Mouse (Mus musculus) embryonic facial prominence, embryonic 10.5 days (tissue): ENCODE measurements around the gene Trim30c. TPM values are rescaled to one million over a fixed set of nuclear protein-coding genes. Genes with fewer than 3 reads are reported as not detected.
"Not testable (repeated sequence)": the region's sequence is repeated elsewhere in the genome, so short reads cannot be mapped to it uniquely, and the experiment has no call there.

Experiments
- DNase-seq: peaks from one replicate; pipeline ENCODE4 v3.0.0-alpha.2; 2017; ENCODE audit warnings: low spot score
- H3K27ac ChIP-seq: fragments of 300-500 bp; sonication (generic); replicated peaks from 2 replicates; pipeline ENCODE4 v1.5.1; 2016; ENCODE audit warnings: mild to moderate bottlenecking
- H3K27me3 ChIP-seq: fragments of 300-500 bp; sonication (generic); replicated peaks from 2 replicates; pipeline ENCODE4 v1.6.1; 2016; ENCODE audit warnings: low read depth, mild to moderate bottlenecking; ENCODE audit not compliant: poor library complexity, severe bottlenecking
- H3K36me3 ChIP-seq: fragments of 300-500 bp; sonication (generic); replicated peaks from 2 replicates; pipeline ENCODE4 v1.6.1; 2016; ENCODE audit warnings: mild to moderate bottlenecking, moderate library complexity
- H3K4me1 ChIP-seq: fragments of 300-500 bp; sonication (generic); 2 replicates; pipeline ENCODE4 v1.6.1; 2016
- H3K4me3 ChIP-seq: fragments of 300-500 bp; sonication (generic); 2 replicates; pipeline ENCODE4 v1.5.1; 2016; ENCODE audit warnings: mild to moderate bottlenecking, moderate library complexity
- H3K9me3 ChIP-seq: fragments of 300-500 bp; sonication (generic); 2 replicates; pipeline ENCODE4 v1.6.1; 2016; ENCODE audit warnings: mild to moderate bottlenecking
- WGBS: fragments of 180-500 bp; shearing (Covaris S2); methylation state at CpG from one replicate; pipeline ENCODE4 v1.1.7; 2016; 5-methylcytosine and 5-hydroxymethylcytosine counted together
- polyA plus RNA-seq: library from polyadenylated mRNA; unstranded; fragments of >200 nt; fragmentation: Nextera tagmentation; extraction: Ambion mirVana; gene quantifications from 2 replicates; pipeline ENCODE4 v1.2.1, GENCODE M21; 2016

Trim30c gene
- 0.22 TPM in 1 of 2 replicates, not detected in the other for polyA plus RNA-seq

DNA sequence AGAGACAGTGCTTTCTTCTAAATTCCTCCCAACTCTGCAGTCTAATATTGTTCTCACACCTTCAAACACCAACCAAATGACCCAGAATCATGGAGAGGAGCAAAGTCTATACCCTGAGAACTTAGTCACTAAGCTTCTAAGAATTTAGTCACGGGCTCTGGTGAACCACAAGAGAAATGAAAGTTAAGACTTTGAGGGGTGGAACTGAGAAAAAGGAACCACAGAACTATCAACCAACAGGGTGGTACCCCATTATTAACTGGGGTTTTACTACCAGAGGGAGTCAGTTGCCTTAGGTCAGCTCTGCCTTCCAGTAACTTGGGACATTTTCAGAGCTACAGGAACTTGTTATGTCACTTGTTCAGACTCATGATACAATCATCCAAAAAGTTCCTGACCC is at the start of gene Trim30c:
Trim30c (minus strand) TSS at position 140 of the 400 bp plus-strand sequence.
- 76% methylated on average over 1 of the region's 1 CpGs for WGBS
- Histone ChIP-seq H3K27me3 (no peaks in the 10 kb centered on the region), H3K4me1 (no peaks in the 10 kb centered on the region), H3K9me3 (no peaks in the 10 kb centered on the region), H3K27ac (no peak within 1 kb of the TSS), H3K4me3 (no peak within 1 kb of the TSS), H3K36me3 (no peaks in the 10 kb centered on the region)
- no peak for DNase-seq

DNA sequence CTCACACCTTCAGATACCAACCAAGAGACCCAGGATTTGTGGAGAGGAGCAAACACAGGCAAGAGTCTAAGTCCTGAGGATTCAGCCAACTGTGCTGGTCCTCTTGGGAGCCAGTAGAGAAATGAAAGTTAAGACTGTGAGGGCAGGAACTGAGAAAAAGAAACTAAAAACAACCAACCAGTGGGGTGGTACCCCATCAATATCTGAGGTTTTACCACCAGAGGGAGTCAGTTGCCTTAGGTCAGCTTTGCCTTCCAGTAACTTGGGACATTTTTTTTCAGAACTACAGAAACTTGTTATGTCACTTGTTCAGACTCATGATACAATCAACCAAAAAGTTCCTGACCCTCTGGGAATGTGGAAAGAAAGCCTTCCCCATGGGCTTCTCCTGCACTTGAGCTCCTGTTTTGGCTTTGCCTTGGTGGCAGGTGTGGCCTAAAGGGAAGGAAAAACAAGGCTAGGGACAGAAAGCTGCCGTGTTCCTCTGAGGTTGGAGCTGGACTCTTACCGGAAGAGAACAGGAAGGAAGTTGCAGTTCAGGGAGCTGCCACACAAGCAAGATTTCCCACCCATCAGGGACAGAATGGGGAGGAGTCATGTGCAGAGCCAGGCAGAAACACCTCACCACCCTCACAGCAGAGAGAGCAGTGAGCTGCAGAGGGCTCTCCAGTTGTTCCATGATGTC is 45.5 kb upstream of the Trim30c start:
- H3K4me1 ChIP-seq: no peaks in the 10 kb centered on the region
- H3K36me3 ChIP-seq: no peaks in the 10 kb centered on the region
- 53% methylated on average over 2 of the region's 2 CpGs for whole genome bisulfite sequencing
- H3K27ac ChIP-seq: no peak overlapping the region
- no peaks in the 10 kb centered on the region for H3K9me3 ChIP-seq
- no peaks in the 10 kb centered on the region for H3K27me3 ChIP-seq
- no peak overlapping the region for H3K4me3 ChIP-seq
- no peak for DNase-seq

DNA sequence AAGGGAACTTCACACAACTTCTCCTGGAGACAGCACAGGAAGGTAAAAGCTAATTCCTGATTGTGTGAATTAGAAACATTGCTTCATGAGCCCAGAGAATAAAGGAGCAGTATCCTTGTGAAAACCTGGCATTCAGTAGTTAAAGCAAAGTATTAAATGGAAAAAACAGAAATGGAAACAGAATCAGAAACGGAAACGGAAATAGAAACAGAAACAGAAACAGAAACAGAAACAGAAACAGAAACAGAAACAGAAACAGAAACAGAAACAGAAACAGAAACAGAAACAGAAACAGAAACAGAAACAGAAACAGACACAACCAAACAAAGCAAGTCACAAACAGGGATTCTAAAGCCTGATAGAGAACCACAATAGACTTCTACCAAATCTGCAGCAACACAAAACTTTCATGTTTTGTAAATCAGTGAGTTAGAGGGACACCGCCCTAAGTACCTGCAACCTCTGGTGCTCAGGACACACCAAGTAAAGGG is 3.9 kb upstream of the Trim30c start:
- H3K27me3 ChIP-seq: no peaks in the 10 kb centered on the region
- no peak overlapping the region for H3K27ac ChIP-seq
- WGBS: 93% methylated on average over 3 of the region's 3 CpGs
- no peaks in the 10 kb centered on the region for H3K36me3 ChIP-seq
- no peaks in the 10 kb centered on the region for H3K4me1 ChIP-seq
- DNase-seq: no peak
- H3K9me3 ChIP-seq: no peaks in the 10 kb centered on the region
- no peak overlapping the region for H3K4me3 ChIP-seq

DNA sequence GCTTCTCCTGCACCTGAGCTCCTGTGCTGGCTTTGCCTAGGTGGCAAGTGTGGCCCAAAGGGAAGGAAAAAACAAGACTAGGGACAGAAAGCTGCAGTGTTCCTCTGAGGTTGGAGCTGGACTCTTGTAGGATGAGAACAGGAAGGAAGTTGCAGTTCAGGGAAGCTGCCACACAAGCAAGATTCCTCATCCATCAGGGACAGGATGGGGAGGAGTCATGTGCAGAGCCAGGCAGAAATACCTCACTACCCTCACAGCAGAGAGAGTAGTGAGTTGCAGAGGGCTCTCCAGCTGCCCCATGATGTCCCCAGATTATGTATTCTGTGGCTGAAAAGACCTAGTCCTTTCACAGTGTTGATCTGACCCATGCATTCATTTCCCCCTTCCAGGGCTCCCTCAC is 503 bp upstream of the Trim30c start:
- Histone ChIP-seq H3K27ac (no peak overlapping the region), H3K36me3 (no peaks in the 10 kb centered on the region), H3K9me3 (no peaks in the 10 kb centered on the region), H3K4me1 (no peaks in the 10 kb centered on the region), H3K4me3 (no peak overlapping the region), H3K27me3 (no peaks in the 10 kb centered on the region)
- no peak for DNase-seq

DNA sequence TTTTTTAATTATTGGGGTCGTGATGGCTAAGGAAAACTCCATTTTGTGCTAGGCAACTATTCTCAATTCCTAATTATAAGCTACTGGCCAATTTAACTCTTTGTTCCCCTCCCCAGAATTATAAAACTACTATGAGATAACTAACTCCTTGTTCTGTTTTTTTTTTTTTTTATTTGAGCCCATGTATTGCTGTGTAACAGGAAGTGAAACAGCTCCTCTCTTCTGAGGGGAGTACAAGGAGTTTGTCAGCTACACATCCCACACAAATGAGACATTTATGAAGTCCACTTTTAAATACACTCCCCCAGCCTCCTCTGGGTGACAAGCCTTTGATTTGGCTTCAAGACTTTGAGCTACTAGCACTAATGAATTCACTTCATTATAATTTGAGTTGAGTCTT is 2.1 kb downstream of the Trim30c start:
- H3K27me3 ChIP-seq: no peaks in the 10 kb centered on the region
- no peak overlapping the region for H3K27ac ChIP-seq
- H3K4me1 ChIP-seq: no peaks in the 10 kb centered on the region
- H3K4me3 ChIP-seq: no peak overlapping the region
- H3K9me3 ChIP-seq: no peaks in the 10 kb centered on the region
- WGBS: 66% methylated on average over 1 of the region's 1 CpGs
- no peaks in the 10 kb centered on the region for H3K36me3 ChIP-seq
- no peak for DNase-seq

DNA sequence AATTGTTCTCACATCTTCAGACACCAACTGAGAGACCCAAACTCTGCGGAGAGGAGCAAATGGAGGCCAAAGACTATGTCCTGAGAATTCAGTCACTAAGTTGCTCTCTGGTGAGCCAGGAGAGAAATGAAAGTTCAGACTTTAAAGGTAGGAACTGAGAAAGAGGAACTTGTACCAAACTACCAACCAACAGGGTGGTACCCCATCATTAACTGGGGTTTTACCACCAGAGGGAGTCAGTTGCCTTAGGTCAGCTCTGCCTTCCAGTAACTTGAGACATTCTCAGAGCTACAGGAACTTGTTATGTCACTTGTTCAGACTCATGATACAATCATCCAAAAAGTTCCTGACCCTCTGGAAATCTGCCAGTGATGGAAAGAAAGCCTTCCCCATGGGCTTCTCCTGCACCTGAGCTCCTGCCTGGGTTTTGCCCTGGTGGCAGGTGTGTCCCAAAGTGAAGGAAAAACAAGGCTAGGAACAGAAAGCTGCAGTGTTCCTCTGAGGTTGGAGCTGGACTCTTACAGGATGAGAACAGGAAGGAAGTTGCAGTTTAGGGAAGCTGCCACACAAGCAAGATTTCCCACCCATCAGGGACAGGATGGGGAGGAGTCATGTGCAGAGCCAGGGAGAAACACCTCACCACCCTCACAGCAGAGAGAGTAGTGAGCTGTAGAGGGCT is 30.8 kb downstream of the Trim30c start, which contains the start of gene Trim30b:
Trim30b (minus strand) TSS at position 149 of the 679 bp plus-strand sequence.
- Histone ChIP-seq H3K4me1 (no peaks in the 10 kb centered on the region), H3K9me3 (no peaks in the 10 kb centered on the region), H3K36me3 (no peaks in the 10 kb centered on the region), H3K27ac (no peak within 1 kb of the TSS), H3K27me3 (no peaks in the 10 kb centered on the region), H3K4me3 (no peak within 1 kb of the TSS)
- DNase-seq: no peak
- 71% methylated on average over 1 of the region's 1 CpGs for WGBS

DNA sequence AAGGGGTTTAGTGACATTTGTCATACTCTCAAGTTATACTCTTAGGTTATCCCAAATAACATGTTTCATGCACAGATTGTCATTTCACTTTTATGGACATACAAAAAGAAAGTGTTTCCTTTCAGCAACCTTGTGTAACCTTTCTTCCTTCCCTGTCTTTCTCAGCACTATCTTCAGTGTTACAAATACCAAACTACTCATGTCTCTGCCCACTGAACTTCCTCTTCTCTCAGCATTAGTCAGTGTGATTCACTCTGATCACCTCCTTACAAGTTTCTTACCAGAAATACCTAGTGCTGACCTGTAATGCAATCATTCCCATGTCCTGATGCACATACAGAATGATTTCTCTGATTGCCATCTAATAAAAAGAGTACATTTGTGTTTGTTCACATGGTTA is 34.3 kb downstream of the Trim30c start:
- DNase-seq: no peak
- H3K27ac ChIP-seq: no peak overlapping the region
- H3K36me3 ChIP-seq: no peaks in the 10 kb centered on the region
- H3K27me3 ChIP-seq: no peaks in the 10 kb centered on the region
- no peak overlapping the region for H3K4me3 ChIP-seq
- no peaks in the 10 kb centered on the region for H3K9me3 ChIP-seq
- H3K4me1 ChIP-seq: no peaks in the 10 kb centered on the region

DNA sequence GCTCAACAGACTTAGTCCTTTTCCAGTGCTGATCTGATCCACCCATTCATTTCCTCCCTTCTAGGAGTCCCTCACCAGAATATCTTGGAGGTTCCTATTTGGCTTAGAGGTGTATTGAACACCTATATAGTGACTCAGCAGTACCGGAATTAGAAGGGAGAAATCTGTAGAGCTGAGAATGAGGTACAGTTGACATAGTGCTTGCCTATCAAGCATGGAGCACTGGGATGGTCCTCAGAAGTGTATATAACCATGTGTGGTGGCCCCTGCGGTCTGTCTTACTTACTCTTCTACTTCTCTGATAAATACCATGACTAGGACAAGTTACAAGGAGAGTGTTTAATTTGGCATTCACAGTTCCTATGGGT is 47.1 kb downstream of the Trim30c start:
- Histone ChIP-seq H3K27ac (no peak overlapping the region), H3K36me3 (no peaks in the 10 kb centered on the region), H3K4me1 (peaks cover 3% of the 10 kb centered on the region; the same call in 1 of the 2 replicates), H3K27me3 (no peaks in the 10 kb centered on the region), H3K4me3 (peak overlapping the region; percentile 54; the same call in 1 of the 2 replicates), H3K9me3 (no peaks in the 10 kb centered on the region)
- whole genome bisulfite sequencing: 73% methylated on average over 2 of the region's 2 CpGs
- DNase-seq: no peak

DNA sequence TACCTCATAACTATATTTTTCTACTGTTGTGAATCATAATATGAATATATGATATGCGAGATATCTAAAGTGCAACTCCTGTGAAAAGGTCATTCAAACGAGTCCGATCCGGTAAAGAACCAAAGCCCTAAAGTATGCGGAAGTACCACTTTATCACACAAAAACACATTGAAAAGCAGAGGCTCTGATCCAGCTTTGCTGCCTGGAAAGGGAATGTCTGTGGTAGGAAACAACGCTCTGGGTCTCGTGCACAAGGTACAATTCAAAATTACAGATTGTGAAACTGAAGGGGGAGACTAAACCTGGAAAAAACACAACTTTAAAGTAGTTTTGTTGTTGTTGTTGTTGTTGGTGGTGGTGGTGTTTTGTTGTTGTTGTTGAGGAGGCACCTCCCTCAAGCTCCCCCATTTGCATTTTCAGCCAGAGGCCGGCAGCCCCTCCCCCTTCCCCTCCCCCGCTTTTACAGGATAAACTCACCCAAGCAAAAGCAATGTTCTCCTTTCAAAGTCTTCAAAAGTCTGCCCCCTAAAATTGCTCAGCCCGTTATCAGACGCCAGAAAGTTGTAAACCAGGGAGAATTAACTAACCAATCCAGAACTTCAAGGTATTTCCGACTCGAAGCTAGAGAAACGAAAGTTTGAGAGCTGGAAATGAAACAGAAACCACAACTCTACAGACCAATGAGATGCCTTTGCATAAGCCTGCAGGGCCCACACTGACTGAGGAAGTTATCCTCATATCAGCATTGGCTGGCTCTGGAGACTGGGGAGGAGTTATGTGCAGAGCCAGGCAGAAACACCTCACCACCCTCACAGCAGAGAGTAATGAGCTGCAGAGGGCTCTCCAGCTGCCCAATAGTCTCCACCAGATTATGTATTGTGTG is 47.7 kb downstream of the Trim30c start, which contains the start of gene Trim12c:
Trim12c (minus strand) TSS at position 646 of the 883 bp plus-strand sequence.
- Histone ChIP-seq H3K36me3 (no peaks in the 10 kb centered on the region), H3K9me3 (no peaks in the 10 kb centered on the region), H3K4me1 (peaks cover 3% of the 10 kb centered on the region; the same call in 1 of the 2 replicates), H3K27me3 (no peaks in the 10 kb centered on the region), H3K27ac (no peak within 1 kb of the TSS; the same call in 1 of the 2 replicates), H3K4me3 (peak within 1 kb of the TSS; percentile 54)
- peak; percentile 73 for DNase-seq
- WGBS: 7% methylated on average over 14 of the region's 14 CpGs

DNA sequence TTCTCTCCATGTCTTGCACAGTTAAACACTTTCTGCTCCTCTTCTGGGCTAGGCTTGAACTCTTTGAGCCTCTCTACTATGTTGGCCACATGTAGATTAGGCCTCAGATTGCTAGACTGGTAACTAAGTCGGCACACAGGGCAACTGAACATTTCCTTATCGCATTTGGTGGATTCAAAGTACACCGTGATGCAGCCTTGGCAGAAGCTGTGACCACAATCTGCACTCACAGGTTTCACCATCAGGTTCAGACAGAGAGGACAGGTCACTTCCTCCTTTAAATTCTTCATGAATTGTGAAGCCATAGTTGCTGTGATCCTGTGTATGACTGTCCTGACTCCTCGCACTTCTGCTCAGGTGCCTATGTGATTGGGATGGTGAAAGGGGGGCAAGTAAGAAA is 52.6 kb downstream of the Trim30c start:
- DNase-seq, H3K36me3 ChIP-seq, H3K4me3 ChIP-seq, H3K27me3 ChIP-seq, H3K9me3 ChIP-seq, H3K27ac ChIP-seq, H3K4me1 ChIP-seq: not testable (repeated sequence)
- WGBS: 90% methylated on average over 4 of the region's 4 CpGs

DNA sequence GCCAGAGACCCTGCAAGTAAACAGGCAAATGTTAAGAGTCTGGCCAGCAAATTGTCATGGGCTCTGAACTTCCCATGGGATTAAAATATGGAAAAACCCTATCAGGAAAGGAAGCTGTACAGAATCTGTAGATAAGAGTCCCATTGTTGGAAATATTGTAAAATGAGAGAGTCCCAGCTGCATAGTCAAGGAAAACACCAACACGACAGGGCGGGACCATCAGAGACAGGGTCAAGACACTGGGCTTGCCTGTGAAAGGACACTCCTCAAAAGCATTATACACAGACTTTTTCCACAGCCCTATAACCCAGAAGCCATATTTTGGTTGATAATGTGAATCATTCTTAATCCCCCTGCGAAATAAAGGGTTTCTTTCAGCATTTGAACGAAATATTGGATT is 59.9 kb downstream of the Trim30c start:
- not testable (repeated sequence) for H3K4me3 ChIP-seq, H3K36me3 ChIP-seq, H3K9me3 ChIP-seq, H3K27me3 ChIP-seq, DNase-seq, H3K27ac ChIP-seq, H3K4me1 ChIP-seq
- WGBS: 95% methylated on average over 4 of the region's 4 CpGs

DNA sequence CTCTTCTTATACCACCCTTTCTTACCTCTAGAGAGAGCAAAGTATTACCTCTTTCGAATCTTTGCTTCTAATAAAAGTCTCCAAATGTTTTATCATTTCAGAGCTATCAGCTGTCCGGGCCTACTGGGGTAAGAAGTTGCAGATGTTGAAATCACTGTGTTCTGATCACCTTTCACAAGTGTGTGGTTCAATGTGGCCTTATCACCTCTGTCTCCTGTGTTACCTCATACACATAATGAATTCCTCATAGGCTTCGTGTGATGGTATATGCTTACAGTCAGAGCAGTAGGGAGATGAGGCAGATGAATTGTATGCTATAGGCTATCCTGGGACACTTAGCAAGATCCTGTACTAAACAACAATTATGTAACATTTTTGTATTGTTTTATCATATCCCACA is 65.1 kb downstream of the Trim30c start:
- H3K4me1 ChIP-seq, H3K27ac ChIP-seq, H3K27me3 ChIP-seq, DNase-seq, H3K4me3 ChIP-seq, H3K36me3 ChIP-seq, H3K9me3 ChIP-seq: not testable (repeated sequence)
- WGBS: 90% methylated on average over 3 of the region's 3 CpGs
